Mouse (Mus musculus) testis, adult 2 months (tissue): ENCODE measurements around the gene Runx2.

ENCODE experiments used
- CTCF ChIP-seq: fragments of 200-500 bp; IDR thresholded peaks from 2 replicates; pipeline ENCODE4 v1.5.1; 2012; ENCODE audit warnings: low read depth, mild to moderate bottlenecking, inconsistent platforms, low read length, moderate library complexity; ENCODE audit not compliant: control insufficient read depth, insufficient read depth, insufficient replicate concordance
- POLR2A ChIP-seq: fragments of 200-500 bp; IDR thresholded peaks from 2 replicates; pipeline ENCODE4 v1.6.1; 2012; ENCODE audit warnings: low read depth, mild to moderate bottlenecking, inconsistent platforms, low read length, moderate library complexity; ENCODE audit not compliant: control insufficient read depth

GRCm38 (mm10) chr17:44742246-44742645, 72.4 kb downstream of the Runx2 start:
- TF ChIP-seq POLR2A, result no peak
- TF ChIP-seq CTCF, result no peak
